Mouse (Mus musculus) heart, adult 18-20 months (tissue): ENCODE results near the gene Gm39566. TPM values are rescaled to one million over a fixed set of nuclear protein-coding genes. Genes with fewer than 3 reads are reported as not detected.

Experiments used
- DNase-seq, 2 experiments: peaks; one replicate each; pipeline ENCODE4 v3.0.0; 2021 to 2022; ENCODE audit warnings: mixed read lengths in 1 of 2
- total RNA-seq, 2 experiments: library from RNA; stranded (reverse); gene quantifications; 2 replicates each; pipeline ENCODE4 v1.2.3; 2021

Gene Gm39566
- total RNA-seq, 2 experiments from 2014 or later: not detected

- DNase-seq: no peak
These were observed 19.0 kb upstream of the Gm39566 start for GRCm38 (mm10) chr11:69834001-69834549.

GRCm38 (mm10) chr11:69833554-69833953, 18.5 kb upstream of the Gm39566 start:
- DNase-seq: no peak

- no peak for DNase-seq
These were observed 13.7 kb upstream of the Gm39566 start for GRCm38 (mm10) chr11:69828832-69829231.

- DNase-seq: no peak
These were observed 8.4 kb upstream of the Gm39566 start for GRCm38 (mm10) chr11:69823456-69823855.

GRCm38 (mm10) chr11:69822080-69822479, 7.0 kb upstream of the Gm39566 start, which contains the start of gene Spem1:
Gene Spem1, minus strand, starts transcription at chr11:69822180.
- no peak for DNase-seq

- DNase-seq: no peak
These were observed 3.8 kb upstream of the Gm39566 start for GRCm38 (mm10) chr11:69818871-69819270.

- DNase-seq: no peak
These were observed 3.3 kb upstream of the Gm39566 start, which contains the start of gene Spem2 for GRCm38 (mm10) chr11:69818365-69818764. Gene Spem2, minus strand, starts transcription at chr11:69818465.

- DNase-seq: no peak
These were observed 1.4 kb upstream of the Gm39566 start for GRCm38 (mm10) chr11:69816520-69816919.

- no peak for DNase-seq
These were observed 4.8 kb downstream of the Gm39566 start for GRCm38 (mm10) chr11:69810280-69810679.

GRCm38 (mm10) chr11:69807641-69808040, 7.5 kb downstream of the Gm39566 start:
- no peak for DNase-seq

- DNase-seq: no peak
These were observed 8.7 kb downstream of the Gm39566 start for GRCm38 (mm10) chr11:69806378-69806777.

- DNase-seq: no peak
These were observed 9.9 kb downstream of the Gm39566 start, which contains the start of gene Tmem102 for GRCm38 (mm10) chr11:69804972-69805909. Gene Tmem102, minus strand, starts transcription at chr11:69805624.

- DNase-seq: peak in 1 of 2 experiments; percentile 52
These were observed 10.5 kb downstream of the Gm39566 start for GRCm38 (mm10) chr11:69804652-69804940.

- DNase-seq: peak; percentile 80 to 87
These were observed 11.1 kb downstream of the Gm39566 start for GRCm38 (mm10) chr11:69803786-69804651.

- no peak for DNase-seq
These were observed 11.8 kb downstream of the Gm39566 start for GRCm38 (mm10) chr11:69803328-69803727.

GRCm38 (mm10) chr11:69802648-69803105, 12.4 kb downstream of the Gm39566 start:
- peak; percentile 94 for DNase-seq

GRCm38 (mm10) chr11:69801379-69801977, 13.6 kb downstream of the Gm39566 start, which contains the start of gene Fgf11:
Gene Fgf11, minus strand, starts transcription at chr11:69801857.
- DNase-seq: no peak

- peak; percentile 51 to 58 for DNase-seq
These were observed 14.5 kb downstream of the Gm39566 start for GRCm38 (mm10) chr11:69800392-69801197.

GRCm38 (mm10) chr11:69800138-69800391, 15.0 kb downstream of the Gm39566 start:
- DNase-seq: no peak

GRCm38 (mm10) chr11:69799394-69800137, 15.5 kb downstream of the Gm39566 start:
- no peak for DNase-seq
